Mouse (Mus musculus): ENCODE data around the gene Phc1.

- no peak for TF ChIP-seq CTCF (IDR thresholded peaks at IDR 0.05; ENCODE audit: insufficient read depth, low read length)
- no peak for TF ChIP-seq POLR2A (IDR thresholded peaks at IDR 0.05; ENCODE audit: borderline replicate concordance, extremely low read depth, low read depth, low read length)
Observed at GRCm38 (mm10) chr6:122340349-122341000, at the start of gene Phc1.

Measured in lung, adult 2 months (tissue).